Mouse (Mus musculus): ENCODE measurements at regions not wholly inside any gene's neighbourhood (a gene's known extent, or its start where the extent isn't known, plus 50 kb on each side); places are given as distances from the start of the nearest gene placed in this dataset.

- no peak overlapping the region for H3K9ac ChIP-seq
- ATAC-seq (replicated peaks; ENCODE audit: low FRiP score) = no peak
- H3K27me3 ChIP-seq = no peaks in the 10 kb centered on the region
- 46% methylated on average over 1 of the region's 1 CpGs for WGBS
- no peak overlapping the region for H3K27ac ChIP-seq
- H3K4me2 ChIP-seq = no peak overlapping the region
- no peaks in the 10 kb centered on the region for H3K9me3 ChIP-seq (replicated peaks)
- H3K36me3 ChIP-seq = no peaks in the 10 kb centered on the region
- no peak overlapping the region for H3K4me3 ChIP-seq (replicated peaks)
- no peaks in the 10 kb centered on the region for H3K4me1 ChIP-seq
These were observed 300.1 kb upstream of the A1bg start for GRCm38 (mm10) chr15:61222923-61223322.

- H3K4me3 ChIP-seq (replicated peaks) = no peak overlapping the region
- ATAC-seq (replicated peaks; ENCODE audit: low FRiP score) = no peak
- H3K4me1 ChIP-seq = no peaks in the 10 kb centered on the region
- no peaks in the 10 kb centered on the region for H3K27me3 ChIP-seq
- H3K4me2 ChIP-seq = no peak overlapping the region
- no peaks in the 10 kb centered on the region for H3K36me3 ChIP-seq
- H3K9me3 ChIP-seq (replicated peaks) = no peaks in the 10 kb centered on the region
- H3K27ac ChIP-seq = no peak overlapping the region
- H3K9ac ChIP-seq = no peak overlapping the region
These were observed 287.3 kb upstream of the A1bg start for GRCm38 (mm10) chr15:61210161-61210560.

DNA sequence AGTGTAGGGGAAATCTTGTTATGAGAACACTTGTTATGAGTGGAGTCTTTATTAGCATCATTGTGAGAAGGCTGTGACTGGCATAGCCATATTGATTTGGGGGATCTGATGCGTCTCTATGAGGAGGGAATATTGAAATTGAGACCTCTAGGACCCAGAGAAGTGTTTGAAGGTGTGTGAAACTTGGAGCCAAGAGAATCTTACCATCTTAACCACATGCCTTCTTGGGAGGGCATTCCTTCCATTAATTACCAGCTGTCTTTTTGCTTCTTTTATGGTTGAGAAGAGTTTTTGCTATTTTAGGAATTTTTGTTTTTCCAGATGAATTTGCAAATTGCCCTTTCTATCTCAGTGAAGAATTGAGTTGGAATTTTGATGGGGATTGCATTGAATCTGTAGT is 267.2 kb upstream of the A1bg start:
- H3K4me2 ChIP-seq = no peak overlapping the region
- H3K36me3 ChIP-seq = no peaks in the 10 kb centered on the region
- WGBS = 91% methylated on average over 1 of the region's 1 CpGs
- H3K9me3 ChIP-seq (replicated peaks) = no peaks in the 10 kb centered on the region
- no peak overlapping the region for H3K27ac ChIP-seq
- no peak for ATAC-seq (replicated peaks; ENCODE audit: low FRiP score)
- H3K4me1 ChIP-seq = no peaks in the 10 kb centered on the region
- H3K27me3 ChIP-seq = no peaks in the 10 kb centered on the region
- H3K4me3 ChIP-seq (replicated peaks) = no peak overlapping the region
- no peak overlapping the region for H3K9ac ChIP-seq

DNA sequence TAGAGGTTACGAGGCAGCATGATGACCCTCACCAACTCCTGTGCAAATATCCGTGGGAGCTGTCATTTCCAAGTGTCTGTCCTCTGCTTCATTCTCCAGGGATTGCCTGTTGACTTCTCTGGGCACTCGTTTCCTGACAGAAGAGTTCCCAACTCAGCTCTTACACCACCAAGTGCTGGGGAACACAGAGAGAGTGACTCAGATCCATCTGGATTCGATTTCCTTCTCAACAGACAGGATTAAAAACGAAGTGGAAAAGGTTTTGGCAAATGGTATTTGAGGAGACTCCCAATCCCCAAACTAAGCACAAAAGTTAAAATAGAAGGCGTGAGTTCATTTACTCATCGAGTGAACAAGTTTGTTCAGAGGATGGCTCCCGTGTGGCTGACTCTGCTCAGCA is 266.7 kb upstream of the A1bg start:
- Histone ChIP-seq H3K9ac (no peak overlapping the region), H3K4me3 (replicated peaks) (no peak overlapping the region), H3K27me3 (no peaks in the 10 kb centered on the region), H3K9me3 (replicated peaks) (no peaks in the 10 kb centered on the region), H3K4me2 (no peak overlapping the region), H3K27ac (no peak overlapping the region), H3K4me1 (0 out of 2 replicates have a peak, but pooled peaks cover under 1% of the 10 kb centered on the region), H3K36me3 (no peaks in the 10 kb centered on the region)
- WGBS = 62% methylated on average over 8 of the region's 8 CpGs
- no peak for ATAC-seq (replicated peaks; ENCODE audit: low FRiP score)

DNA sequence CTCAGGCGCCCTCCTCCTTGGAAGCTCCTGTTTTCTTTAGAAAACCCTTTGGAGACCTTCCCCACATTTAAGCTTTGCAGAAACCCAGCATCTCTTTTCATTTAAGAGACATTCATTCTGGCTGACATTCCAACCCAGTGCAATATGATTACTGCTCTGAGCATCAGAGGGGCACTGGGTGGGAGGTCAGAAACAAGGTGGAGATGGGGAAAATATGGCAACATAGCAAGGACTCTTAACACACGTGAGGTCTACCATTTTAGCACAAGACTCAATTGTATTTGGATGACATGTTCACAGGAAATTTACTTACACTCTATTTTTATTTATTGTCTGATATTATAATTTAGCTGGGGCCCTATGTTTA is 261.8 kb upstream of the A1bg start:
- H3K4me1 ChIP-seq = peaks cover 16% of the 10 kb centered on the region
- no peak overlapping the region for H3K27ac ChIP-seq
- ATAC-seq (replicated peaks; ENCODE audit: low FRiP score) = no peak

DNA sequence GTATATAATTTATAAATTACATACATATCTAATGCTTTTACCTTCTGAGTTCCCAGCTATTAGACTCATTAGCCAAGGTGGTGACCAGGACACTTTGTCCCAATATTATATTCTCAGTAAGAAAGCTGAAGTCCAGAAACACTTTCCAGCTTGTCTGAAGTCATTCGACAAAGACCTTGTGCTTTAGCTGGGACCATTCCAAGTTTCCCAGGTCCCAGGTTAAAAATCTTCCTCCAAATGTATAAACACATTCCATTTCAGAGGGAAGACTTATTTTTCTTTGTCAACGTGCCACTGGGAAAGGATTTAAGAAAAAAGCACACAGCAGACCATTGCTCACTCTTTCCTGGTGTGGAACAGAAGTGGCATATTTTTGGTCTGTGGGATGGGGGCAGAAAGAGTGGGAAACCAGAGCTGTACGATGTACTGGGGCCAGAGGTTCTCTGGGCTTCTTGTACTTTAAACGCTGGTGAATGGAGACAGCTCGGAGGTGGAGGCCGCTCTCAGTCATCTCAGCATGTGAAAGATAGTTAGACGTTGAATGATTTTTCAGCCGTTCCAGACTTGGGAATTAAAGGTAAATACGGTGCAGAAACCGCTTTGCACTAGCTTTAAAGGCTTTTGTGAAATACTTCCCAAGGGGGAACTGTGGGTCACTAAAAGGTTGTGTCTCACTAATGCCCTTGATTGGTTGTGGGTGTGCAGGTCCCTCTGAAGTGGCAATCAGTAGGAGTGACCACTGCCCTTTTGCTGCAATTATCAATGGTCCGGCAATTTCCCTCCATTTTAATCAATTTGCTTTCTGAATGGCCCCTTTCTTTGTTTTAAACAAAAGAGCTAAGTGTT is 261.2 kb upstream of the A1bg start:
- WGBS = 27% methylated on average over 11 of the region's 11 CpGs
- Histone ChIP-seq H3K36me3 (no peaks in the 10 kb centered on the region), H3K27me3 (no peaks in the 10 kb centered on the region), H3K4me3 (replicated peaks) (no peak overlapping the region), H3K27ac (peak overlapping the region; percentile 20; the same call in 1 of the 2 replicates), H3K9me3 (replicated peaks) (no peaks in the 10 kb centered on the region), H3K4me2 (no peak overlapping the region), H3K4me1 (peaks cover 16% of the 10 kb centered on the region), H3K9ac (no peak overlapping the region)
- 0 out of 2 replicates have a peak, but pooled peaks have one; percentile 43 for ATAC-seq (replicated peaks; ENCODE audit: low FRiP score)

More for the DNA sequence above, 261.8 kb upstream of the A1bg start:
- H3K4me2 ChIP-seq = no peak overlapping the region
- H3K36me3 ChIP-seq = no peaks in the 10 kb centered on the region
- H3K9me3 ChIP-seq (replicated peaks) = no peaks in the 10 kb centered on the region
- WGBS = 44% methylated on average over 2 of the region's 2 CpGs
- H3K4me3 ChIP-seq (replicated peaks) = no peak overlapping the region
- no peak overlapping the region for H3K9ac ChIP-seq
- H3K27me3 ChIP-seq = no peaks in the 10 kb centered on the region

DNA sequence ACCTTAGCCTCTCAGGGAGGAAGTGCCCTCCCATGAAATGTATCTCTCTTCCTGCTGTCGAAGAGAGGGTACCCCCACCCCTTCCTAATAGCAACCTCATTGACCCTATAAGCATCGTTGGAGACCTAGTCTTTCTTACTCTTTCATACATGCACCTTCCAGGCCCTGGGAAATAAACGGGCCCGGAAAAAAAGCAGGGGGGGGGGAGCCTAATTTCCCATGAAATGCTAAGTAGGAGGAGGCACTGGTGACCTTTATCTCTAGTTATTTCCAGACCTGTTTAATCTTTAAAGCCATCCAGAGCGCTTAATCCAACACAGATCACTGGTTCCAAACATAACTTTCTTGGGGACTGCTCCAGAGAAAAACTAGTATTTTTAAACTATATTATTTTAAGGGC is 260.5 kb upstream of the A1bg start:
- H3K4me2 ChIP-seq = no peak overlapping the region
- no peaks in the 10 kb centered on the region for H3K36me3 ChIP-seq
- H3K27ac ChIP-seq = 0 out of 2 replicates have a peak overlapping the region, but pooled peaks have one; percentile 3
- peaks cover 16% of the 10 kb centered on the region for H3K4me1 ChIP-seq
- H3K4me3 ChIP-seq (replicated peaks) = no peak overlapping the region
- H3K9ac ChIP-seq = no peak overlapping the region
- no peaks in the 10 kb centered on the region for H3K27me3 ChIP-seq
- 17% methylated on average over 5 of the region's 5 CpGs for WGBS
- no peak for ATAC-seq (replicated peaks; ENCODE audit: low FRiP score)
- no peaks in the 10 kb centered on the region for H3K9me3 ChIP-seq (replicated peaks)

GRCm38 (mm10) chr15:61168842-61169416 is 246.1 kb upstream of the A1bg start:
- no peak for ATAC-seq (replicated peaks; ENCODE audit: low FRiP score)
- 100% methylated on average over 1 of the region's 1 CpGs for WGBS

DNA sequence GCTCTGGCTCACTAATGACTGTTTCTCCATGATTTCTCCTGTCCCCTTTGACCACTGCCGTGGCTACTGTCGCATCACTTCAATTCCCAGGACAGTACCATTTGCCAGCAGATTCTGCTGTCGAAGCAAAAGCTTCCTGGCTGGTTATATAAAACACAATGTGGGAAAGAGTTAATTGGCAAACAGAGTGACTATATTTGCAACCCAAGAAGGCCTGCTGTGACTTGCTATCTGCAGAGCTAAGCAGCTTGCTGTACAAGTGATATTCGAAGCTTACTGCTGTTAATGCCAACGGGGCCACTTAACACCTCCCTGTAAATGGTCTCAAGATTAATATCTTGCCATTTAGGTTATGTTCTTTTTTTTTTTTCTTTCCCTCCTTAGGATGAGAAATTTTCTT is 242.2 kb upstream of the A1bg start:
- H3K9ac ChIP-seq = no peak overlapping the region
- no peak overlapping the region for H3K4me2 ChIP-seq
- H3K27me3 ChIP-seq = no peaks in the 10 kb centered on the region
- no peaks in the 10 kb centered on the region for H3K9me3 ChIP-seq (replicated peaks)
- no peak overlapping the region for H3K27ac ChIP-seq
- H3K4me3 ChIP-seq (replicated peaks) = no peak overlapping the region
- no peak for ATAC-seq (replicated peaks; ENCODE audit: low FRiP score)
- peaks cover 9% of the 10 kb centered on the region for H3K4me1 ChIP-seq
- WGBS = 46% methylated on average over 5 of the region's 5 CpGs
- H3K36me3 ChIP-seq = no peaks in the 10 kb centered on the region

More at GRCm38 (mm10) chr15:61168842-61169416, 246.1 kb upstream of the A1bg start:
- Histone ChIP-seq H3K4me1 (no peaks in the 10 kb centered on the region), H3K9ac (no peak overlapping the region), H3K4me2 (no peak overlapping the region), H3K27me3 (no peaks in the 10 kb centered on the region), H3K9me3 (replicated peaks) (no peaks in the 10 kb centered on the region), H3K36me3 (no peaks in the 10 kb centered on the region), H3K27ac (no peak overlapping the region), H3K4me3 (replicated peaks) (no peak overlapping the region)

DNA sequence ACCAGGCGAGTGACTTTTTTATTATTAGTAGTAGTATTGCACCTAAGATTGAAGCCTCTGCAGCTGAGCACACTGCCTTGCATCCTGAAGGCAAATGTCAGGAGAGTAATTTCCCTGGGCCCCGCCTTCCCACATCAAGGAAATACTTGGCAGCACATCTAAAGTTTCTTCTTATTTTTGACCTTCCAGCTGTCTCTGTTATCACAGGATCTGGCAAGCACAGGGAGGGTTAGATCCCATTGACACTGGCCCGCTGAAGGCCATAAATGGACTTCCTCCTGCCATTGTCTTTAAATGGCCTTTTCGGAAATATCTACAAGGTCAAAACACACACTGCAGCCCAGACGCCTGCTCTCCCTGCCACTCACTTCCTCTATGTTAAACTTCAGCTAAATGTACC is 238.6 kb upstream of the A1bg start:
- H3K27ac ChIP-seq = 0 out of 2 replicates have a peak overlapping the region, but pooled peaks have one; percentile 32
- no peaks in the 10 kb centered on the region for H3K9me3 ChIP-seq (replicated peaks)
- H3K4me3 ChIP-seq (replicated peaks) = no peak overlapping the region
- no peak overlapping the region for H3K4me2 ChIP-seq
- no peaks in the 10 kb centered on the region for H3K27me3 ChIP-seq
- H3K9ac ChIP-seq = no peak overlapping the region
- peaks cover 25% of the 10 kb centered on the region for H3K4me1 ChIP-seq
- peak; percentile 33 for ATAC-seq (replicated peaks; ENCODE audit: low FRiP score)
- no peaks in the 10 kb centered on the region for H3K36me3 ChIP-seq
- WGBS = 38% methylated on average over 5 of the region's 5 CpGs

DNA sequence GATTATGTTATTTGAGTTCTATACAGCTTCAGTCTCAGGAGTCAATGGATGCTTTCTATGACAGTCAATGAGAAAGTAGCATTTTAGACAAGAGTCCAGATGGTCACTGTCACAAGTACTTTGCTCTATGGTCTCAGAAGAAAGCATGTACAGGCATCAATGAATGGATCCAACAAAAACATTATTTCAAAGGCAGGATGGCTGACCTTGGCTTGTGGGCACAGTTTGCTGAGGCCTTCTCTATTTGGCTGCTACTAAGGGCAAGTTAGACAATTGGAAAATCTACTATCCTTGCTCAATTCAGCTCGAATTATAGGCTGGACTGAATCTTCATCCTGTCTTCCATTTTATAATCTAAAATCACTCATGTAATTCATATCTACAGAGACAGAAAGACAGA is 237.9 kb upstream of the A1bg start:
- H3K27me3 ChIP-seq = no peaks in the 10 kb centered on the region
- H3K27ac ChIP-seq = 0 out of 2 replicates have a peak overlapping the region, but pooled peaks have one; percentile 18
- H3K36me3 ChIP-seq = no peaks in the 10 kb centered on the region
- no peak overlapping the region for H3K4me2 ChIP-seq
- H3K4me3 ChIP-seq (replicated peaks) = no peak overlapping the region
- H3K4me1 ChIP-seq = peaks cover 25% of the 10 kb centered on the region
- no peak for ATAC-seq (replicated peaks; ENCODE audit: low FRiP score)
- no peaks in the 10 kb centered on the region for H3K9me3 ChIP-seq (replicated peaks)
- no peak overlapping the region for H3K9ac ChIP-seq
- 64% methylated on average over 1 of the region's 1 CpGs for WGBS

DNA sequence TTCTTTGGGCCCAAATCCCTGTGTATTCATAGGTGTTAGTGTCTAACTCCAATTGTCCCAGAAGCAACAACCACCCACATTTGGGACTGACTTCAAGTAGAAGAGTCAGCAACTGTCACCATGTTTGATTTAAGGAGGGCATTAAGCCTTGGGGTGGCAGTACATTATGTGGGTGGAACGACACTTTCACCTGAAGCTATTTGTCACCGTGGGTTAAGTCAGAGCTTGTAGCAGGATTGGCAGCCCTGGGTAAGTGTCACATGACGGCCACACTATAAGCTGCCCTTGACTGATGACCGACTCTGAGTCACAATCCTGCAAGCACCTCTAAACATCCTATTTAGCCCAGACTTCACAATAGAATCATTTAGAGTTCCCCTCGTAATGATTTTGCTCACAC is 236.7 kb upstream of the A1bg start:
- WGBS = 61% methylated on average over 5 of the region's 5 CpGs

More for the DNA sequence above, 236.7 kb upstream of the A1bg start:
- no peaks in the 10 kb centered on the region for H3K9me3 ChIP-seq (replicated peaks)
- no peak for ATAC-seq (replicated peaks; ENCODE audit: low FRiP score)
- no peak overlapping the region for H3K4me3 ChIP-seq (replicated peaks)
- H3K9ac ChIP-seq = no peak overlapping the region
- H3K4me1 ChIP-seq = peaks cover 29% of the 10 kb centered on the region
- no peak overlapping the region for H3K4me2 ChIP-seq
- no peaks in the 10 kb centered on the region for H3K27me3 ChIP-seq
- H3K36me3 ChIP-seq = no peaks in the 10 kb centered on the region
- no peak overlapping the region for H3K27ac ChIP-seq

All from kidney, embryonic 15.5 days (tissue).